Mouse (Mus musculus) forebrain, embryonic 16.5 days (tissue): ENCODE results near the gene Slc25a33. TPM values are rescaled to one million over a fixed set of nuclear protein-coding genes. Genes with fewer than 3 reads are reported as not detected.
"Not testable (repeated sequence)": the region's sequence is repeated elsewhere in the genome, so short reads cannot be mapped to it uniquely, and the experiment has no call there.

ENCODE experiments used
- ATAC-seq: fragments of 200-750 bp; cut with Nextera tagmentation; 2 replicates; pipeline ENCODE4 v1.8.0; 2017; ENCODE audit warnings: mild to moderate bottlenecking, moderate library complexity
- H3K27ac ChIP-seq: fragments of 300-500 bp; sonication (generic); 2 replicates; pipeline ENCODE4 v1.5.1; 2014; ENCODE audit warnings: low read length, control low read depth
- H3K27me3 ChIP-seq: fragments of 300-500 bp; sonication (generic); replicated peaks from 2 replicates; pipeline ENCODE4 v1.6.1; 2014; ENCODE audit warnings: low read length; ENCODE audit not compliant: control insufficient read depth, insufficient read depth
- H3K36me3 ChIP-seq: fragments of 300-500 bp; sonication (generic); 2 replicates; pipeline ENCODE4 v1.6.1; 2014; ENCODE audit not compliant: control insufficient read depth, insufficient read depth
- H3K4me1 ChIP-seq: fragments of 300-500 bp; sonication (generic); replicated peaks from 2 replicates; pipeline ENCODE4 v1.6.1; 2014; ENCODE audit warnings: low read length; ENCODE audit not compliant: control insufficient read depth, insufficient read depth
- H3K4me2 ChIP-seq: fragments of 300-500 bp; sonication (generic); 2 replicates; pipeline ENCODE4 v1.6.1; 2014; ENCODE audit warnings: mild to moderate bottlenecking, low read length, control low read depth
- H3K4me3 ChIP-seq: fragments of 300-500 bp; sonication (generic); replicated peaks from 2 replicates; pipeline ENCODE4 v1.5.1; 2014; ENCODE audit warnings: mild to moderate bottlenecking, low read length, control low read depth
- H3K9ac ChIP-seq: fragments of 300-500 bp; sonication (generic); replicated peaks from 2 replicates; pipeline ENCODE4 v1.6.1; 2014; ENCODE audit warnings: low read depth, low read length, control low read depth
- H3K9me3 ChIP-seq: fragments of 300-500 bp; sonication (generic); 2 replicates; pipeline ENCODE4 v1.6.1; 2016; ENCODE audit warnings: low read length; ENCODE audit not compliant: control insufficient read depth
- WGBS: fragments of 180-500 bp; shearing (Covaris S2); extraction: QIAGEN DNeasy Blood & Tissue Kit; methylation state at CpG from one replicate; pipeline ENCODE4 v1.1.7; 2014; 5-methylcytosine and 5-hydroxymethylcytosine counted together
- polyA plus RNA-seq: library from polyadenylated mRNA; unstranded; fragments of >200 nt; fragmentation: Nextera tagmentation; extraction: Ambion mirVana; gene quantifications from 2 replicates; pipeline ENCODE4 v1.2.1, GENCODE M21; 2015

Gene Slc25a33
- polyA plus RNA-seq, 1 experiment from 2014 or later = 22.7 TPM

DNA sequence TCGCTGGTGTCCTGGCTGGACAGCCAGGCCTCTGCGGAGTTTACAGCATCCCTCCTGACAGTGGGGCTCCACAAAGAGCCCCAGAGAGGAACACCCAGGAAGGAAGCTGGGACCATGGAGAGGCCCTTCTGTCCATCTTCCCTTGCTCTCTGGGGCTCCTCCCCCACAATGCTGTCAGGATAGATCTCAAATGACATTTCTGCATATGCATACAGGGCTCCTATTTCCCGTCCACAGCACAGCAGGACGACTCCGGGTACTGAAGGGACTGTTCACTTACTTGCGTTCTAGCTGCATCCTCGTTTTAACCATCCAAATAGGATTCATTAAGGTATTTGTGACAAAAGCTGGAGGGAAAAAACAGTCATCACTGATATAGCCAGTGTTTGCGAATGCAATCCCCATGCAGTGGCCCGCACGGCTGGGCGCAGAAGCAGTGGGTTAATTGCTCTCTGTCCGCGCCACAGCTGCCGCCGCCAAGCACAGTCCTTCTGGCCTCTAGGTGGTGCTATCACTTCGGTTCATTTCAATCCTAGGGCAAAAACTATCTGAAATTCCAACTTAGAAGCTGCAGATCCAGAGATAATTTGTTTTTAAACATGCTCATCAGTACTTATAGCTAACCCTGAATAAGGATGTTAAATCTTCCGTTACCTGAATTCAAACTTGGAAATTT lies 21.8 kb downstream of the Slc25a33 start:
- H3K4me3 ChIP-seq = no peak overlapping the region
- H3K9me3 ChIP-seq = no peaks in the 10 kb centered on the region
- 0 out of 2 replicates have a peak, but pooled peaks cover 3% of the 10 kb centered on the region for H3K4me1 ChIP-seq
- H3K9ac ChIP-seq = no peak overlapping the region
- ATAC-seq = peak; percentile 52; the same call in 1 of the 2 replicates
- H3K27ac ChIP-seq = no peak overlapping the region
- H3K27me3 ChIP-seq = no peaks in the 10 kb centered on the region
- no peak overlapping the region for H3K4me2 ChIP-seq
- no peaks in the 10 kb centered on the region for H3K36me3 ChIP-seq
- WGBS = 28% methylated on average over 17 of the region's 17 CpGs

DNA sequence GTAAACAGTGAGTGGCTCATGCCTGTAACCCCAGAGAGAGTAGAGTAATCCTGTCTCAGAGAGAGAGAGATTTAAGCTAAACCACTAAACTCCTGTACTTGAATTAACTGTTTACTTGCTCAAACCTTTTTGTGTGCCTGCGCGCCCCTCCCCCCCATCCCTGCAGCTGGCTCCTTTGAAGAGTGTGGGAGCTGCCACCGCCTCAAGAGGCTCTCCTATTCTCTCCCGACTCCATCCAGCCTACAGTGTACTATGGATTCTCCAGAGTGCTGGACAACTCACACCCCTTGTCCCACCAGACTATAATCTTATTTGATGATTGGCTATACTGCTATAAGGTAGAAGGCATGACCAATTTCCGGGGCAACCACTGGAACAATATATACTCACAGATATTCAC lies 23.4 kb downstream of the Slc25a33 start:
- no peak for ATAC-seq
- no peaks in the 10 kb centered on the region for H3K36me3 ChIP-seq

DNA sequence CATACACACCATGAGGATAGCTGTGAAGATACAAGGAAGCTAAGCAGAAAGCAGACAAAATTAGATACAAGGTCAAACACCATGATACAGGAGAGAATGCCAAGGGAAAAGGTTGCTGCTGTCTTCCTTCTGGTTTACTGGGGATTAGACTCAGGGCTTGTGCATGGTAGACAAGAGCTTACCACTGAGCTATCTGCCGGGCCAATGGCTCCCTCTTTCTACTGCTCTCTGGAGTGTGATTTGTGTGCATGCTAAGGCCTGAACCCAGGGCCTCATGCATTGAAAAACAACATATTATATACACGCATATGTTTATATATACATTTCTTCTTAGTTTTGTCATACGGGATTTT lies 24.4 kb downstream of the Slc25a33 start:
- H3K36me3 ChIP-seq, H3K9me3 ChIP-seq, H3K4me1 ChIP-seq, H3K9ac ChIP-seq, H3K27ac ChIP-seq, ATAC-seq, H3K4me3 ChIP-seq, H3K27me3 ChIP-seq, H3K4me2 ChIP-seq: not testable (repeated sequence)
- 95% methylated on average over 3 of the region's 3 CpGs for WGBS

More for the DNA sequence above, 23.4 kb downstream of the Slc25a33 start:
- 27% methylated on average over 5 of the region's 5 CpGs for WGBS
- Histone ChIP-seq H3K4me3 (no peak overlapping the region), H3K9me3 (no peaks in the 10 kb centered on the region), H3K4me2 (no peak overlapping the region), H3K4me1 (0 out of 2 replicates have a peak, but pooled peaks cover 3% of the 10 kb centered on the region), H3K27ac (no peak overlapping the region), H3K27me3 (no peaks in the 10 kb centered on the region), H3K9ac (no peak overlapping the region)

DNA sequence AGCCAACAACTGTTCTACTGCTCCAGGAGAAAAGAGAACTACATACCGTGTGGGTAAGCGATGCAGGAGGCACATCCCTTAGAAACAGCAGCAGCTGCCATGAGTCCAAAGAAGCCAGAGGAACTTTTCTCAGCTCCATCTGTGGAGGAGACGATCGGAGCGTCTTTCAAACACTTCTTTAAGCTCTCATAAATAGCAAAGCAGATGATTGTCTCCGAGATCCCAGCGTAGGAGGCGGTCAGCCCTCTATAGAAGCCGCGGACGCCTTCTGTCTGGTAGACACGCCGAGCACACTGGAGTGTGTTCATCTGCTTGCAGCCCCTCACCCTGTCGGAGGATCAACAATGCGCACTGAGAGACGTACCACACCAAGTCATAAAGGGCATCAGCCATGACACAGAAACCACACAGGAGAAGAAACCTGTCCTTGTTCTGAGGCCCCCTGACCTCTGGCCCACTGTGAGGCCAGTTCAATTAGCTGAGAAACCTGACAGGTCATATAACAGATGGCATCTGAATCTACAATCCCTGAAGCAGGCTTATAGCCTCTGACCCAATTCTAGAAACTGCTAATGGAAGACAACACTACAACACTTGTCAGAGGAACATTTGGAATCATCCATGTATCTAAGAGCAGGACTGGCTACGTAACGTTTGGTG lies 24.9 kb downstream of the Slc25a33 start:
- H3K9me3 ChIP-seq = no peaks in the 10 kb centered on the region
- WGBS = 90% methylated on average over 18 of the region's 18 CpGs
- ATAC-seq = no peak
- no peaks in the 10 kb centered on the region for H3K36me3 ChIP-seq
- no peak overlapping the region for H3K4me2 ChIP-seq
- no peaks in the 10 kb centered on the region for H3K27me3 ChIP-seq
- 0 out of 2 replicates have a peak, but pooled peaks cover 3% of the 10 kb centered on the region for H3K4me1 ChIP-seq
- H3K27ac ChIP-seq = no peak overlapping the region
- H3K4me3 ChIP-seq = no peak overlapping the region
- H3K9ac ChIP-seq = no peak overlapping the region

DNA sequence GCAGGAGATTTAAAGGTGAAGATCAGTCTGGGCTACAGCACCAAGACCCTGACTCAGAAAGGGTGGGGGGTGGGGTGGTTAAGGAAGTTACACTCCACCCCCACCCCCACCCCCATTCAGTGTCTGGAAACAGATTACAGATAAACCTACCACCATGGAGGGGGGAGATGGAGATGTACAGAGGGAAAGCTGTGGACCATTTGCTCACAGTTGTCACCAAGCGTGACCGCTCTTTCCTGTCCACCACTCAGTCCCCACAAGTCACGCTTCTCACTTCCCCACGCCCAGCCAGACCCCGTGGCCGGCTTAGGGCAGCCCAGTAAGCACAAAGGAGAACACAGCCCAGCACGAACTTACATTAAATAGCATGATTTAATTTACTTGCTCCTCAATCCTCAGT lies 30.0 kb downstream of the Slc25a33 start:
- Histone ChIP-seq H3K4me3 (no peak overlapping the region), H3K9ac (no peak overlapping the region), H3K27me3 (no peaks in the 10 kb centered on the region), H3K27ac (no peak overlapping the region), H3K36me3 (peaks cover 4% of the 10 kb centered on the region; the same call in 1 of the 2 replicates), H3K4me1 (no peaks in the 10 kb centered on the region), H3K9me3 (no peaks in the 10 kb centered on the region), H3K4me2 (no peak overlapping the region)
- ATAC-seq = no peak
- 88% methylated on average over 7 of the region's 7 CpGs for WGBS

DNA sequence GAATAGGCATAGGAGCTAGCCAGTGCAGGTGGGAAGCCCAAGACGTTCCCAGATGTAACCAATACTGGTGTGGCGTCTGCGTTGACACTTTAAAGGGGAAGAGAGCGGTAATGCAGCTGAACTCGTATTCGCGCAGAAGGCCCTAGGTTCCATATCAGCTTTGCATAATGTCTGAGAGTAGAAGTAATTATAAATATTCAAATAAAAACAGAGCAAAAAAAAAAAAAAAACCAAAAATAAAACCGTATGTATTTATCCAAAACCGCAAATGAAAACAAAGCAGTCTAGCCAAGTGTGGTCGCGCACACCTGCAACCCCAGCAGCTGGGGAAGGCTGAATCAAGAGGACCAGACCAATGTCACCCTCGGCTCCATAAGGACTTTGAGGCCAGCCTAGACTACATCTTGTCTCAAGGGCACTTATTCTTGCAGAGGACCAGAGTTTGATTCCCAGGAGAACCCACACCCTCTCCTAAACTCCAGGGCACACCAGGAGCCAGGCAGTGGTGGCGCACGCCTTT lies 32.0 kb downstream of the Slc25a33 start:
- peaks cover 8% of the 10 kb centered on the region for H3K4me1 ChIP-seq

DNA sequence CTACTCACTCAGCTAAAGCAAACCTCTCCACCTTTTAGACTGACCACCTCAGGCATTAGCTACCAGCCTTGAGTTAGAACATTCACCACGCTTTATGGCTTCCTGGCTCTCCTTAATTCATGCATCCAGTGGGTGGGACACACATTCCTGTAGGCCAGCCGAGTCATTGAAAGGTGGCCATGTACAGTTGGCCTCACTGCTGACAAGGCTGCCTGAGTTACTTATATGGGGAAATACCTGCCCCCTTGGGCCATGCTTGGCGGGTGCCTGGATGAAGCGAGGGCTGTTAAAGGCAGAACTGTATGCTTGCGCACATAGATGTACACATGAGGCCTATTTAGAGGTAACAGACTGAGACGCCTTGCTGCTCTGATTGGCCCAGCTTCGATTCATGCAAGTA lies 33.8 kb downstream of the Slc25a33 start:
- H3K27me3 ChIP-seq = no peaks in the 10 kb centered on the region
- no peak overlapping the region for H3K4me3 ChIP-seq
- no peak overlapping the region for H3K9ac ChIP-seq
- H3K4me2 ChIP-seq = no peak overlapping the region
- H3K27ac ChIP-seq = no peak overlapping the region
- 90% methylated on average over 7 of the region's 7 CpGs for WGBS
- H3K9me3 ChIP-seq = no peaks in the 10 kb centered on the region
- peaks cover 4% of the 10 kb centered on the region; the same call in 1 of the 2 replicates for H3K36me3 ChIP-seq
- peaks cover 25% of the 10 kb centered on the region for H3K4me1 ChIP-seq
- ATAC-seq = no peak

More for the DNA sequence above, 32.0 kb downstream of the Slc25a33 start:
- Histone ChIP-seq H3K4me3 (no peak overlapping the region), H3K9me3 (no peaks in the 10 kb centered on the region), H3K36me3 (peaks cover 4% of the 10 kb centered on the region; the same call in 1 of the 2 replicates), H3K27ac (no peak overlapping the region), H3K9ac (no peak overlapping the region), H3K27me3 (no peaks in the 10 kb centered on the region), H3K4me2 (no peak overlapping the region)
- no peak for ATAC-seq
- WGBS = 95% methylated on average over 14 of the region's 14 CpGs

DNA sequence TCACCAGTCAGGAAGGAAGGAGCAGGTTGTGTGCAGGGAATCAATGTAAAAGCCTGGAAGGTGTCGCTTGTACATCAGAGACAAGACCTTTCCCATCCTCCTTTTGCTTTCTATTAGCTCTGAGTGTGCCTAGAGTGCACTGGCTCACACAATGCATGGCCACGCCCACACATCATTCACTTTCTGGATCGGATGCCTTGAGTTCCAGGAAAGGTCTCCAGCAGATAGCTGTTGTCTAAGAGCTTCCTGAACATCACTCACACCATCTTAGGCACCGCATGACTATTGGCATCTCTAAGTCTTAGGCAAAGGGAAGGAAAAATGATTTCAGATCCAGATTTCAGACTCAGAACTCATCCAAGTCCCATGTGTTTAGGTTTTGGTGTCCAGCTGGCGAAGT lies 34.6 kb downstream of the Slc25a33 start:
- no peak for ATAC-seq
- Histone ChIP-seq H3K9ac (no peak overlapping the region), H3K4me1 (peaks cover 34% of the 10 kb centered on the region), H3K36me3 (peaks cover 4% of the 10 kb centered on the region; the same call in 1 of the 2 replicates), H3K4me2 (no peak overlapping the region), H3K27ac (no peak overlapping the region), H3K9me3 (no peaks in the 10 kb centered on the region), H3K4me3 (no peak overlapping the region), H3K27me3 (no peaks in the 10 kb centered on the region)
- WGBS = 74% methylated on average over 5 of the region's 5 CpGs

DNA sequence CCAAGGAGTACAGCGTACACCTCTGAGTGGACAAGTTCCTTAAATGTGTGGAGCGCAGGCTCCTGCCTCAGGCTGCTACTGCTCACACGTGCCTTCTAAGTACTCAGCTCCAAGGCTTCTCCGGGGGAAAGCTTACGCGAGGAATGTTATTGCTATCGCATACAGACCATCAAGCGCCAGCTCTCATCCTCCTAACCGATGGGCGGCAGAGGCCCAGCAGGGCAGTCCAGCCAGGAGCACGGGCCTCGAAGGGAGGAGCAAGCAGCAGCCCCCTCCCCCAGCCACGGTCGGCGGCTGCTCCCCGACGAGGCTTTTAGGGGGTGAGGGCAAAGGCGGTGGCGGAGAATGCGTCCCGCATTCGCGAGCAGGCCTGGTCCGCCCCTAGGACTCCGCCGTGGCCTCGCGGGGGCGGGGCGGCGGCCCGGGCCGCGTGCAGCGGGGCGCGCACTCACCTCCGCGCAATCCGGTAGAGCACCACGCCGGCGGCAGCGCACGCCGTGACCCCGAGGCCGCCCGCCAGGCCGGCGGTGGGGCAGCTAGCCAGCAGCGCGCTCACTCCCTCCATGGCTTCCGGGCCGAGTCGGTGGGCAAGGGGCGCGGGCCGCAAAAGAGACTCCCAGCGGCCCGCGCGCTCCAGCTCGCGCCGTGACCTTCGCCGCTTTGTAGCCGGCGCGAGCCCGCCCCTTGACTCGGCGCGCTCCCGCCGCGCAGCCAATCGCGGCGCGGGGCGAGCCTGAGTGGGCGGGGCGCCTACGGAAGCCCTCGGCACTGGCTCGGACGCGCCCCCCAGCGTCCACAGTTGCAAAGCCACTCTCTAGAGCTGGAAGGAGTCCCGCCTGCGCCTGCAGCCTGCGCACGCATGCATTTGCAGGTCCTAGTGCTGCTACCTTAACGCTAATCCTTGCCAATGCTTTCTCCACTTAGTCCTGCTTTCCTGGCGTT lies 36.4 kb downstream of the Slc25a33 start, which contains the start of gene Tmem201:
TSS of gene Tmem201 (minus strand) at position 662 of the 942 bp plus-strand sequence.
- peak; percentile 86 for ATAC-seq
- H3K36me3 ChIP-seq = no peaks in the 10 kb centered on the region
- peak within 1 kb of the TSS; percentile 95 for H3K4me3 ChIP-seq
- H3K4me1 ChIP-seq = peaks cover 52% of the 10 kb centered on the region
- no peaks in the 10 kb centered on the region for H3K9me3 ChIP-seq
- peak within 1 kb of the TSS; percentile 97 for H3K4me2 ChIP-seq
- under 1% methylated on average over 76 of the region's 97 CpGs for WGBS
- H3K27ac ChIP-seq = peak within 1 kb of the TSS; percentile 51
- H3K27me3 ChIP-seq = no peaks in the 10 kb centered on the region
- H3K9ac ChIP-seq = peak within 1 kb of the TSS; percentile 90
